Mouse (Mus musculus) liver, embryonic 14.5 days (tissue): ENCODE measurements at regions not wholly inside any gene's neighbourhood (a gene's known extent, or its start where the extent isn't known, plus 50 kb on each side); places are given as distances from the start of the nearest gene placed in this dataset.

Source experiments
- ATAC-seq: fragments of 200-750 bp; cut with Nextera tagmentation; 2 replicates; pipeline ENCODE4 v1.8.0; 2017; ENCODE audit warnings: moderate number of reproducible peaks, mild to moderate bottlenecking, moderate library complexity; ENCODE audit not compliant: insufficient read depth
- DNase-seq, 3 experiments: peaks; one replicate each; pipeline ENCODE4 v3.0.0-alpha.2; 2012 to 2013; ENCODE audit warnings: low read depth in 3 of 3, low spot score in 3 of 3
- H3K27ac ChIP-seq: fragments of 300-500 bp; sonication (generic); 2 replicates; pipeline ENCODE4 v1.5.1; 2014; ENCODE audit warnings: moderate library complexity, mild to moderate bottlenecking, control low read depth, inconsistent platforms
- H3K27me3 ChIP-seq: fragments of 300-500 bp; sonication (generic); 2 replicates; pipeline ENCODE4 v1.6.1; 2014; ENCODE audit warnings: mild to moderate bottlenecking, low read length, moderate library complexity; ENCODE audit not compliant: control insufficient read depth, insufficient read depth
- H3K36me3 ChIP-seq: fragments of 300-500 bp; sonication (generic); replicated peaks from 2 replicates; pipeline ENCODE4 v1.6.1; 2014; ENCODE audit warnings: low read depth; ENCODE audit not compliant: control insufficient read depth, insufficient read depth
- H3K4me1 ChIP-seq, 2 experiments: fragments of 200-500 bp in 1 of 2; fragments of 300-500 bp in 1 of 2; sonication (generic) in 1 of 2; replicated peaks; 2 replicates each; pipeline ENCODE4 v1.6.1; 2012 to 2014; ENCODE audit warnings: antibody characterized with exemption in 1 of 2, inconsistent platforms in 1 of 2, low read length in 1 of 2; ENCODE audit not compliant: control insufficient read depth in 2 of 2, insufficient read depth in 2 of 2
- H3K4me2 ChIP-seq: fragments of 300-500 bp; sonication (generic); 2 replicates; pipeline ENCODE4 v1.6.1; 2014; ENCODE audit warnings: low read depth, mild to moderate bottlenecking, control low read depth, moderate library complexity
- H3K4me3 ChIP-seq, 2 experiments: fragments of 200-500 bp in 1 of 2; fragments of 300-500 bp in 1 of 2; sonication (generic) in 1 of 2; 2 replicates each; pipeline ENCODE4 v1.5.1; 2012 to 2014; ENCODE audit warnings: low read depth in 2 of 2, low read length in 2 of 2, mild to moderate bottlenecking in 2 of 2, control low read depth in 1 of 2, inconsistent platforms in 1 of 2, moderate library complexity in 1 of 2; ENCODE audit not compliant: insufficient read depth in 1 of 2
- H3K9ac ChIP-seq: fragments of 300-500 bp; sonication (generic); replicated peaks from 2 replicates; pipeline ENCODE4 v1.6.1; 2014; ENCODE audit warnings: mild to moderate bottlenecking, control low read depth, moderate library complexity
- H3K9me3 ChIP-seq: fragments of 300-500 bp; sonication (generic); 2 replicates; pipeline ENCODE4 v1.6.1; 2016; ENCODE audit warnings: low read length, mixed read lengths; ENCODE audit not compliant: control insufficient read depth
- CTCF ChIP-seq: IDR thresholded peaks from 2 replicates; pipeline ENCODE4 v1.5.1; 2016; ENCODE audit warnings: antibody characterized with exemption, low read depth, control low read depth
- EP300 ChIP-seq: IDR thresholded peaks from 2 replicates; pipeline ENCODE4 v1.6.1; 2016; ENCODE audit warnings: antibody characterized with exemption, low read depth
- WGBS: fragments of 180-500 bp; shearing (Covaris S2); extraction: QIAGEN DNeasy Blood & Tissue Kit; methylation state at CpG from one replicate; pipeline ENCODE4 v1.1.7; 2014; ENCODE audit not compliant: insufficient replicate concordance; 5-methylcytosine and 5-hydroxymethylcytosine counted together

DNA sequence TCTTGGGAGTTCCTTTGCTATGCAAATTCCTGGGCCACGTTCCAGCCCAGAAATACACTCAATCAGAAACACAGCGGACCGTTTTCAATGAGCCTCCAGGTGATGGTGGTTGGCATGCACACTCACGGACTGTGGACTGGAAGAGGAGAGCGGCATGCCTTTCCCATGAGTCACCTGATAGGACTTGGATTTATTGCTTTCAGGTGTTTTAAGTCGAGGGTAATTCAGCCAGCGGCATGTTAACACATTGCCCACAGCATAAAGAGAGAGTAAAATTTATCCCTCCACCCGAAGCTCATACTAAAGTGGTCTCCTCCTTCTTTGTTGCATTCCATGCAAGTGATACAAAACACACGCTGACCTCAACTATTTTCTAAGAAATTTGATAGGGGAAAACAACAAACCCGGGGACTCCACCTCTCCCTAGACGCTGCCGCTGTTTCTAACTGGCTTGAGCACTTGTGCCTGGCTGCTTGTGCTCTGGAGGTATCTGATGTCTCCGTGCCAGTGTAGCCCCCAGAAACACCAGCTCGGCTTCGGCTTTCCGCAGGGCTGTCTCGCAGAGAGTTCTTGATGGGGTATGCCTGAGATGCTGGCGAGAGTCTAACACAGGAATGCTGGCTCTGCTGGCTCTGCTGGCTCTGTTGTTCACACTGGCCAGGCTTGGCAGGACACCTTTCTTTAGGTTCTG, 208.4 kb upstream of the Tgfbr2 start:
- no peaks in the 10 kb centered on the region for H3K27me3 ChIP-seq
- H3K4me1 ChIP-seq: peaks cover 3 to 17% of the 10 kb centered on the region in 2 experiments; a peak in 2 of 4 replicates
- no peak overlapping the region for H3K9ac ChIP-seq
- no peaks in the 10 kb centered on the region for H3K9me3 ChIP-seq
- TF ChIP-seq CTCF (no peak), EP300 (no peak)
- WGBS: 33% methylated on average over 18 of the region's 18 CpGs
- DNase-seq: no peak
- no peak overlapping the region for H3K4me3 ChIP-seq
- no peaks in the 10 kb centered on the region for H3K36me3 ChIP-seq
- H3K27ac ChIP-seq: no peak overlapping the region
- H3K4me2 ChIP-seq: peak overlapping the region; percentile 48
- 0 out of 2 replicates have a peak, but pooled peaks have one; percentile 29 for ATAC-seq

DNA sequence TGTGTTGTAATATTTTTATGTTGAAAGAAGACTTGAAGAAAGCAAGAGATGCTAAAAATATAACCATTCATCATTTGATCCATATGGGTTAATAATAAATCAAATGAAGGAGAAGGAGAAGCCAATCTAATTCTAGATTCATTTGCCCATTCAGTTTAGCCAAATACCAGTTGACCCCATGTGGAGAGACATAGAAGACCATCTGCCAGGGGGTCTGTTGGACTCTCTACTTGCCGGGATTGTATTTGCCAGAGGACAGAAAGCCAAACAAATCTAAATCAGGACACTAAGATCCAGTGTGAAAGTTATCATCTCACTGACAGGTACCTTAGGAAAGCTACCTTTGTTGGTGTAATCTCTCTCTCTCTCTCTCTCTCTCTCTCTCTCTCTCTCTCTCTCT, 202.5 kb upstream of the Tgfbr2 start:
- no peak overlapping the region for H3K4me2 ChIP-seq
- no peaks in the 10 kb centered on the region for H3K36me3 ChIP-seq
- DNase-seq (no peak), ATAC-seq (no peak)
- no peak overlapping the region for H3K27ac ChIP-seq
- no peaks in the 10 kb centered on the region for H3K9me3 ChIP-seq
- no peak overlapping the region for H3K9ac ChIP-seq
- TF ChIP-seq EP300: no peak
- H3K4me3 ChIP-seq: no peak overlapping the region
- H3K27me3 ChIP-seq: no peaks in the 10 kb centered on the region
- H3K4me1 ChIP-seq: no peaks in the 10 kb centered on the region; a peak in 1 of 4 replicates
- 46% methylated on average over 1 of the region's 1 CpGs for WGBS

DNA sequence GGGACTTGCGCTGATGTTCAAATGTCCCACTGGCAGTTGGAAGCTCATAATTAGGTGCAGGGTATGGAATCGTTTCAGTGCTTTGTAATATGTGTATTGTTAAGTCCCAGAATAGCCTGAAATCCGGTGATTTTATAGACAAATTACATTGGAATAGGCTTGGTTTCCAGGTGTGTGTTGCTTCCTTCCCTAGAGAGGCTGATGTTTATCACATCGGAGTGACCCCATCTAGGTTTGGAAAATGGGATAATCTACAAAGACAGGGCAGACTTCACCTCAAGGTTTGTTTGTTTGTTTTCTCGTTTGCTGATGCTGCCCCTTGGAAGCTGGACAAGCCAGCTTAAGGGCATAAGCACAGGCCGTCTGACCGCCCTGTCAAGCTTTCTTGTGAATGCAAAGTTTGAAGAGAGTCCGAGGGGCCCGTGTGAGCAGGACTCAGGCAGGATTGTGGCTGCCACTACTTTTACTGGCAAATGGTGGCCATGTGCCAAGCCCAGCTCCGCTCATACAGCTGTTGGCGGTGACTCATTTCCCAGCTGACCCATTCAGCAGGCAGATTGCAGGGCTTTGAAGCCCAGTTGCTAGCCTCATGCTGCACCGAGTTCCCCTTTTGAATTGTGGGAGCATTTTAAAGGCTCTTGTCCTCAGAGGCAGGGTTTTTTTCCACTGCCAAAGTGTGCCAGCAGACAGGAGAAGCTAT, 200.6 kb upstream of the Tgfbr2 start:
- H3K9me3 ChIP-seq: no peaks in the 10 kb centered on the region
- whole genome bisulfite sequencing: 45% methylated on average over 12 of the region's 12 CpGs
- H3K4me3 ChIP-seq: no peak overlapping the region
- ATAC-seq: no peak
- no peak for DNase-seq
- H3K27me3 ChIP-seq: no peaks in the 10 kb centered on the region
- no peak overlapping the region for H3K27ac ChIP-seq
- H3K4me1 ChIP-seq: no peaks in the 10 kb centered on the region; a peak in 1 of 4 replicates
- no peaks in the 10 kb centered on the region for H3K36me3 ChIP-seq
- no peak for TF ChIP-seq EP300
- no peak for TF ChIP-seq CTCF
- no peak overlapping the region for H3K9ac ChIP-seq
- H3K4me2 ChIP-seq: no peak overlapping the region

DNA sequence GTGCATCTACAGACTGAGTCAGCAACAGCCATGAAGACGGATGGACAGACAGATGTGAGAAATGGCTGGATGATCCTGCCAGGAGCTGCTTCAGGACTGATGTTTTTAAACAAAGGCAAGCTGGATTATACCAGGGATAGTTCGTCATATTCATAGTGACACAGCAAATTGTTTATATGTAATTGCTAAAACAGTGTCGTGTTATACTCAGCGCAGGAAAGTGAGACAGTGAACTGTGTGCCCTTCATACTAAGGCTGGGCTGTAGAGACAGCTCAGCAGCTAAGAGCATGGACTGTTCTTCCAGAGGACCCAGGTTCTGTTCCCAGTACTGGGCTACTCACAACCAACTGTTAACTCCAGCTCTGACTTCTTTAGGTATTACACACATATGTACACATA, 199.2 kb upstream of the Tgfbr2 start:
- H3K27ac ChIP-seq: no peak overlapping the region
- ATAC-seq (no peak), DNase-seq (no peak)
- H3K4me3 ChIP-seq: no peak overlapping the region
- no peak overlapping the region for H3K4me2 ChIP-seq
- H3K9me3 ChIP-seq: no peaks in the 10 kb centered on the region
- H3K36me3 ChIP-seq: no peaks in the 10 kb centered on the region
- TF ChIP-seq CTCF: no peak
- TF ChIP-seq EP300: no peak
- H3K27me3 ChIP-seq: no peaks in the 10 kb centered on the region
- no peak overlapping the region for H3K9ac ChIP-seq
- no peaks in the 10 kb centered on the region; a peak in 1 of 4 replicates for H3K4me1 ChIP-seq
- WGBS: 70% methylated on average over 4 of the region's 4 CpGs

DNA sequence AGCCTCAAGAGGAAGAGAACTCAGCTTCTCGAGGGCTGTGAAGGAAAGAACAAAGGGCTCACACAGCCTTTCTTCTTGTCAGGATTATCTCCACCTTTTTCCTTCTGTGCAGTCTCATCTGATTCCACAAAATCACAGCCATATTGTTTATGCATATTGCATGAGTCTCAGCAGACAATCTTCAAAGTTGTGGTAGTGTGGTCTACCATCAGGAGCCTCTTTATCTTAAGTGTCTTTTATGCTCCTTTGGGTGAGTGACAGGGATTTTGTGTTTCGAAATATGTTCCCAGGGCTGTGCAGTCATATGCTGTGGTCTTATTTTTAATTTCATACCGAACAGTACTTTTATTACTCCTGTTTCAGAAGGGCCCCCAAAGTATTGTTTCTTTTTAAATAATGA, 198.2 kb upstream of the Tgfbr2 start:
- Histone ChIP-seq H3K36me3 (no peaks in the 10 kb centered on the region), H3K27ac (no peak overlapping the region), H3K4me2 (no peak overlapping the region), H3K9me3 (no peaks in the 10 kb centered on the region), H3K4me1 (peaks cover 0 to 2% of the 10 kb centered on the region in 2 experiments; a peak in 1 of 4 replicates), H3K4me3 (no peak overlapping the region), H3K9ac (no peak overlapping the region), H3K27me3 (no peaks in the 10 kb centered on the region)
- ATAC-seq (no peak), DNase-seq (no peak)
- whole genome bisulfite sequencing: 42% methylated on average over 3 of the region's 3 CpGs
- TF ChIP-seq EP300 (no peak), CTCF (no peak)
